Mouse (Mus musculus) limb, embryonic 11.5 days (tissue): ENCODE data around the gene Wfdc15b. TPM values are rescaled to one million over a fixed set of nuclear protein-coding genes. Genes with fewer than 3 reads are reported as not detected.

Experiments used
- ATAC-seq: fragments of 200-750 bp; cut with Nextera tagmentation; 2 replicates; pipeline ENCODE4 v1.8.0; 2017; ENCODE audit warnings: low read depth; ENCODE audit not compliant: insufficient number of reproducible peaks, low FRiP score, low TSS enrichment
- DNase-seq: peaks from one replicate; pipeline ENCODE4 v3.0.0-alpha.2; 2015; ENCODE audit warnings: low spot score
- H3K27ac ChIP-seq: fragments of 300-500 bp; sonication (generic); replicated peaks from 2 replicates; pipeline ENCODE4 v1.5.1; 2014; ENCODE audit warnings: low read depth, mild to moderate bottlenecking, low read length
- H3K27me3 ChIP-seq: fragments of 300-500 bp; sonication (generic); 2 replicates; pipeline ENCODE4 v1.6.1; 2014; ENCODE audit warnings: mild to moderate bottlenecking, low read length, mixed read lengths; ENCODE audit not compliant: control insufficient read depth, insufficient read depth
- H3K36me3 ChIP-seq: fragments of 300-500 bp; sonication (generic); 2 replicates; pipeline ENCODE4 v1.6.1; 2014; ENCODE audit warnings: mild to moderate bottlenecking, low read length, moderate library complexity, mixed read lengths; ENCODE audit not compliant: control insufficient read depth, insufficient read depth
- H3K4me1 ChIP-seq: fragments of 300-500 bp; sonication (generic); 2 replicates; pipeline ENCODE4 v1.6.1; 2014; ENCODE audit warnings: low read length, mixed read lengths; ENCODE audit not compliant: control insufficient read depth, insufficient read depth
- H3K4me2 ChIP-seq: fragments of 300-500 bp; sonication (generic); 2 replicates; pipeline ENCODE4 v1.6.1; 2014; ENCODE audit warnings: low read depth, mild to moderate bottlenecking, moderate library complexity; ENCODE audit not compliant: severe bottlenecking
- H3K4me3 ChIP-seq: fragments of 300-500 bp; sonication (generic); 2 replicates; pipeline ENCODE4 v1.5.1; 2014; ENCODE audit warnings: low read depth, low read length
- H3K9ac ChIP-seq: fragments of 300-500 bp; sonication (generic); 2 replicates; pipeline ENCODE4 v1.6.1; 2014; ENCODE audit warnings: mild to moderate bottlenecking, low read length
- H3K9me3 ChIP-seq: fragments of 300-500 bp; sonication (generic); 2 replicates; pipeline ENCODE4 v1.6.1; 2016; ENCODE audit warnings: low read length; ENCODE audit not compliant: control insufficient read depth
- WGBS: fragments of 180-500 bp; shearing (Covaris S2); extraction: QIAGEN DNeasy Blood & Tissue Kit; methylation state at CpG from one replicate; pipeline ENCODE4 v1.1.7; 2014; 5-methylcytosine and 5-hydroxymethylcytosine counted together
- polyA plus RNA-seq: library from polyadenylated mRNA; unstranded; fragments of >200 nt; fragmentation: Nextera tagmentation; extraction: Ambion mirVana; gene quantifications from 2 replicates; pipeline ENCODE4 v1.2.1, GENCODE M21; 2014

The Wfdc15b gene
- polyA plus RNA-seq, 1 experiment from 2014 or later = not detected

DNA sequence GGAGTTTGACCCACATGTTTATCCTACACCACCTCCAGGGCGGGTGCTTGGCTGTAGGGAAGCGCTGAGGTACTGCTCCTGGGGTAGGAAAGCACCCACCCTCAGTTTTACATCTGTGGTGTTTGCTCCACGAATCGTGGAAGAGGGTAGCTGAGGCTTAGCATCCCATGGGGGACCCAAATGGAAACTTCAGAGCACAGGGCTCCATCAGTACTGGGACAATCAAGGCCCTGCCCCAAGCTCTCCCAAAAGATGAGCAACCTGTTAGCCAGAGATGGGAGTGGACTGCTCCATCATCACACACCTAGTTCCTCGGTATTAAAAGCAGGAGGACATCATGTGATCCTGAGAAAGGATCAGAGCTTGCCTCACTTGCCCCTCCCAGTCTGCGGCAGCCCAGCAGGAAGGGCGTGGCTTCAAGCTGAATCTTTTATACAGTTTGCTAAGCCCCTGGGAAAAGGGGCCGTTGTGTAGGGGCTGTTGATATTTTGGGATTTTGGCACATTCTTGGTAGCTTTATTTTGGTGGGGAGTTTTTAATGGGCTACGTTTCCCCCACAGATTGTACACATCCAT lies 37.2 kb downstream of the Wfdc15b start:
- Histone ChIP-seq H3K9me3 (no peaks in the 10 kb centered on the region), H3K27ac (no peak overlapping the region), H3K4me1 (no peaks in the 10 kb centered on the region), H3K27me3 (no peaks in the 10 kb centered on the region), H3K9ac (no peak overlapping the region), H3K36me3 (no peaks in the 10 kb centered on the region), H3K4me3 (no peak overlapping the region), H3K4me2 (no peak overlapping the region)
- ATAC-seq (no peak), DNase-seq (no peak)
- 47% methylated on average over 9 of the region's 9 CpGs for WGBS

DNA sequence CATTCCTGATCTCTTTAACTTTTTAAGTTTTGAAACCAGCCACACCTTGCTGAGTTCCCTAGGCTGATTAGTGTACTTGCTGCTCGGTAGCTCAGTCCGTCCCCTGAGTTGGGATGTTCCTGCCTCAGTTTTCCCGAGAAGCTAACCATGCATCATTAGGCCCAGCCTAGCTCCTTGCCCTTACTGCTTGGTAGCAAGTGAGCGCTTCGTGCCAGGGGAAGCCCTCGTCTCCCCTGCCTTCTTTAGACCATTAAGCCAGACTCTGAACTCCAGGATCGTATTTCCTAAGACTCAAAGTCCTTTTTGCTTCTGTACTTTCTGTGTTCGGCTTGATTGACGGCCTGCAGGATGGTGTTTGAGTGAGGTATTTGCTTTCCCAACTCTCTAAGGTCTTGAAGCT lies 38.1 kb downstream of the Wfdc15b start:
- Histone ChIP-seq H3K27ac (no peak overlapping the region), H3K9me3 (no peaks in the 10 kb centered on the region), H3K27me3 (no peaks in the 10 kb centered on the region), H3K4me1 (no peaks in the 10 kb centered on the region), H3K4me3 (no peak overlapping the region), H3K9ac (no peak overlapping the region), H3K4me2 (no peak overlapping the region), H3K36me3 (no peaks in the 10 kb centered on the region)
- DNase-seq = no peak
- 72% methylated on average over 9 of the region's 9 CpGs for WGBS
- ATAC-seq = no peak

DNA sequence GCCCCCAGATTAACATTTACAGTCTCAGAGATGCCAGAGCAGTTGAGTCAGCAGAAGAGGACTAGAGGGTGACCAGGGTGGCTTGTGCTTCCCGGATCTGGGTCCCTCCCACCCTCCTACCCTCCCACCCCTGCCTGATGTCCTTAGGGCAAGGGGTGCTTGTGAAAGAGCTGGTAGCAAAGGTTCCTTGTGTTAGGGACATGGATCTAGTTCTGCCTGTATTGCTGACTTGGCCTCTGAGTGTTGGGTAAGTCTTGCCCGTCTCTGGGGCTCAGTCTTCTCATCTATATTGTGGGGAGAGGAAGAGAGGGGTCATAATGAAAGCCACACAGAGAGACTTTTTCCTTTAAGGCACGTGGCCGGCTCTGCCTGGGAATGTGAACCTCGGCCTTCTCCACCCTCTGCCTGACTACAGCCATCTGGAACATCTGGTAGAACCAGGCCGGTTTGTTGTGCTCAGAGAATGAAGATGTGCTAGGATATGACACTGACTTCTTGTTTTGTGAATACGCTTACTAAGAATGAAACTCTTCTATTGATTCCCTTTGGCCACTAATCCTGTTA lies 38.7 kb downstream of the Wfdc15b start, which contains the start of gene Wfdc5:
Gene Wfdc5, minus strand, starts transcription at position 51 of the 564 bp plus-strand sequence.
- no peak within 1 kb of the TSS for H3K4me3 ChIP-seq
- no peak within 1 kb of the TSS for H3K9ac ChIP-seq
- WGBS = 74% methylated on average over 7 of the region's 7 CpGs
- H3K9me3 ChIP-seq = no peaks in the 10 kb centered on the region
- no peaks in the 10 kb centered on the region for H3K4me1 ChIP-seq
- no peak within 1 kb of the TSS for H3K27ac ChIP-seq
- H3K4me2 ChIP-seq = no peak within 1 kb of the TSS
- no peaks in the 10 kb centered on the region for H3K36me3 ChIP-seq
- DNase-seq = no peak
- ATAC-seq = no peak
- no peaks in the 10 kb centered on the region for H3K27me3 ChIP-seq

DNA sequence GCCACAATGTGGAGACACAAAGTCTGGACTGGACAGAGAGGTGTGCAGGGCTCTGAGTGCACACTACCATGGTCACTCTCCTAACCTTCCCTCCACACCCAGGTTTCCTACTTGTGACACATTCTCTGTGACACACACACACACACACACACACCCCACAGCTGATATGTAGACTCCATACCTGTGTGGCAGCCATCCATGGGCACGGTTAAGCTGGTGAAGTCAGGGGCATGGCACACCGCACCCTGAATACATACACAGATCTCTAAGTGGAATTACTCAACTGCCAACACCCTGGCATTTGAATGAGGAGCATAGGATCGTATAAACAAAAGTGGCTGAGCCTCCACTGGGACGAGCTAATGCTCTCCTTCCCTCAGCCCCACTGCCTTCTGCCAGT lies 40.7 kb downstream of the Wfdc15b start:
- Histone ChIP-seq H3K27me3 (no peaks in the 10 kb centered on the region), H3K9ac (no peak overlapping the region), H3K27ac (no peak overlapping the region), H3K4me1 (no peaks in the 10 kb centered on the region), H3K4me2 (no peak overlapping the region), H3K36me3 (no peaks in the 10 kb centered on the region), H3K9me3 (no peaks in the 10 kb centered on the region), H3K4me3 (no peak overlapping the region)
- ATAC-seq (no peak), DNase-seq (no peak)
- 84% methylated on average over 4 of the region's 4 CpGs for WGBS

DNA sequence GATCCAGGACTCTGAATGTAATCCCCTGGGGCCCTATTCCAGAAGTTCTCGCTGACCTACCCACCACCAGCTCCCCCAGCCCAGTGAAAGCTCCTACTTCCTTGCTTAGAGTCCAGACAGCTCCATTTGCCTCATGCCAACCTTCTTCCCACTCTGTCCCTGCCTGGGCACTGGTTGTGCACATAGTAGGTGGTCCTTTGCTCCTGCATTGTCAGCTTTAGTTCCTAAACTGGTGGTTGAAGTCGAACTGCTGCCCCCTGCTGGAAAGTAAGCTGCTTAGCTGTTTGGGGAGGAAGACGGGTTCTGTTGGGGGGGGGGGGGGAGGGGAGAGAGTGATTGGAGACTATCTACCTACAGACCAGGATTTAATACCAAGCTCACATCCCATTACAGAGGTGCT lies 41.3 kb downstream of the Wfdc15b start:
- Histone ChIP-seq H3K36me3 (no peaks in the 10 kb centered on the region), H3K27me3 (no peaks in the 10 kb centered on the region), H3K4me1 (no peaks in the 10 kb centered on the region), H3K27ac (no peak overlapping the region), H3K9me3 (no peaks in the 10 kb centered on the region), H3K9ac (no peak overlapping the region), H3K4me3 (no peak overlapping the region), H3K4me2 (no peak overlapping the region)
- ATAC-seq (no peak), DNase-seq (no peak)
- WGBS = 36% methylated on average over 3 of the region's 3 CpGs

DNA sequence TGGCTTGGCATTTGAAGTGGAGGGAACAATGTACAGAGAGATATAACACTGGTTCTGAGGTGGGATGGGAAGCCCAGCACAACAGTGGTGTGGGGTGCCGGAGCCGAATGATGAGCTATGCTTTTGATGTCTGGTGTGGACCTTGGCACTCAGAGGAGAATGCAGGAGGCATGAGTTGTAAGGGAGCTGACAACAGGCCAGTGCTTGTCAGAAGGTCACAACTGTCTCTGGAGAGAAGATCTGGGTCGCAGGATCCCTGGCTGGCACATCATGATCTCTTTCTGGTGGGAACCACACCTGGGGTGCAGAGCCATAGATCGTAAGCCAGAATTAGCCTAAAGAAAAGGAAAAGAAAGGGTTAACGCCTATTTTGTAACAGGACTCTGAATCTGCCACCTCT lies 43.6 kb downstream of the Wfdc15b start:
- no peak overlapping the region for H3K4me3 ChIP-seq
- 76% methylated on average over 5 of the region's 5 CpGs for WGBS
- H3K9ac ChIP-seq = no peak overlapping the region
- H3K4me2 ChIP-seq = no peak overlapping the region
- no peaks in the 10 kb centered on the region for H3K4me1 ChIP-seq
- DNase-seq = no peak
- H3K27ac ChIP-seq = no peak overlapping the region
- H3K27me3 ChIP-seq = peaks cover 5% of the 10 kb centered on the region
- no peaks in the 10 kb centered on the region for H3K36me3 ChIP-seq
- ATAC-seq = no peak
- no peaks in the 10 kb centered on the region for H3K9me3 ChIP-seq

DNA sequence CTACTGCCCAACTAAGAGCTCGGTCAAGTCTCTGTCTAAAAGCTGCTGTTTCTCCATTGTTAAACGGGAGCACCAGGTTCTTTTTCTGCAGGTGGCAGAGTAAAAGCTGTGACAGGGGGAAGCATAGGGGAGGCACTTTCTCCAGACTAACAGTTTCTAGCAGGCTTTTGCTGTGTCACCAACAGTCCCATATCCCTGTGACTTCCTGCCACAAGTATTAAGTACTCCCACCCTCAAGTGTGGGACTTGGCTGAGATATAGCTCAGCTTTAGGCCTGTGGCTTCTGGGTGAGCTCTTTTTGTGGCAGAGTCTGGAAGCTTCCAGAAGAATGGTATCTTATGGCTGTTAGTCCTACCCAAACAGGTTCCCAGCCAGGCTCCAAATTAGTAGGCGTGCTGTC lies 45.6 kb downstream of the Wfdc15b start:
- H3K27me3 ChIP-seq = peaks cover 16% of the 10 kb centered on the region
- WGBS = 77% methylated on average over 3 of the region's 3 CpGs
- no peak overlapping the region for H3K4me2 ChIP-seq
- H3K36me3 ChIP-seq = no peaks in the 10 kb centered on the region
- H3K9me3 ChIP-seq = no peaks in the 10 kb centered on the region
- no peak for DNase-seq
- peaks cover 2% of the 10 kb centered on the region; the same call in 1 of the 2 replicates for H3K4me1 ChIP-seq
- H3K9ac ChIP-seq = no peak overlapping the region
- no peak overlapping the region for H3K27ac ChIP-seq
- no peak overlapping the region for H3K4me3 ChIP-seq
- ATAC-seq = no peak

DNA sequence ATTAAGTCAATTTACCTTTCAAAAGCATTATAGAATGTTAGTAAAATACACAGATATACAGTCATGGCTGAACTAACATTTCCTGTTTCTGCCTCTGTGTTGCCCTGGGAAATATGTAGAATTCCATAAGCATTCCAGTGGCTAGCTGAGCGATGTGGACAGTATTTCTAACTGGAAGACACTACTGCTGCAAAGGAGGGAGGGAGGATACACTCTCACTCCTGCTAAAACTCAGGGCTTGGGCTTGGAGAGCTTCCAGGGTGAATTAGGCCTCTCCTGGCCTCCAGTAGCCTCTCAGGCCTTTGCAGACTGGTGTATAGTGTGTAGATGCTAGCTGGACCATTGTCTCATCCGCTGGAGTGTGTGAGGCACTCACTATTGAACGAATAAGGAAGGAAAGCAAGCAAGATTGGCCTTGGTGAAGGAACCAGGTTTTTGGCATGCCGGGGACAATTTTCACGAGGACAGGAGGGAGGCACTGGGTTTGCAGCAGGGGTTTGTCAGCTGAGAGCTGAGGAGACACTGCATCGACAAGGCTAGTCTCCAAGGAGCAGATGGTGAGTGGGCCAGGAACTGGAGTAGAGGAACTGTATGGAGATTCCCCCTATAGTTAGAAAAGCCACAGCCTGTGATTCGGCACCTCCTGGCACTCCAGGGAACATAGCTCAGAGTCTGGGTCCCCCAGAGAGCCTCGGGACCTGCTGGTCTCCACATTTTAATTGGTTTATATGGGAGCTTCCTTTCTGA lies 46.6 kb downstream of the Wfdc15b start:
- Histone ChIP-seq H3K9me3 (no peaks in the 10 kb centered on the region), H3K4me3 (no peak overlapping the region), H3K9ac (no peak overlapping the region), H3K4me2 (no peak overlapping the region), H3K36me3 (no peaks in the 10 kb centered on the region), H3K27me3 (peaks cover 27% of the 10 kb centered on the region), H3K27ac (no peak overlapping the region), H3K4me1 (peaks cover 5% of the 10 kb centered on the region; the same call in 1 of the 2 replicates)
- DNase-seq = no peak
- ATAC-seq = no peak
- 72% methylated on average over 8 of the region's 8 CpGs for WGBS
